Mouse (Mus musculus): ENCODE data around the gene Ly6g5c. TPM values are rescaled to one million over a fixed set of nuclear protein-coding genes. Genes with fewer than 3 reads are reported as not detected.

Gene Ly6g5c
- polyA plus RNA-seq (2012; ENCODE audit: insufficient read depth, insufficient read length, missing spikeins): not detected in 2 replicates

- Histone ChIP-seq H3K4me3 (ENCODE audit: insufficient read depth, low read depth, low read length) (no peak within 1 kb of the TSS), H3K27ac (replicated peaks; ENCODE audit: low read depth, low read length) (no peak within 1 kb of the TSS), H3K4me1 (ENCODE audit: control insufficient read depth, insufficient read depth, insufficient read length, low read length) (no peaks in the 10 kb centered on the region)
Measured at GRCm38 (mm10) chr17:35108097-35108496, at the start of gene Ly6g5c. Gene Ly6g5c, plus strand, starts transcription at chr17:35108279.

- Histone ChIP-seq H3K4me3 (ENCODE audit: insufficient read depth, low read depth, low read length) (no peak overlapping the region), H3K4me1 (ENCODE audit: control insufficient read depth, insufficient read depth, insufficient read length, low read length) (no peaks in the 10 kb centered on the region; the same call in 1 of the 2 replicates), H3K27ac (replicated peaks; ENCODE audit: low read depth, low read length) (peak overlapping the region; percentile 37; the same call in 1 of the 2 replicates)
Measured at GRCm38 (mm10) chr17:35058316-35058715, 49.8 kb upstream of the Ly6g5c start.

DNA sequence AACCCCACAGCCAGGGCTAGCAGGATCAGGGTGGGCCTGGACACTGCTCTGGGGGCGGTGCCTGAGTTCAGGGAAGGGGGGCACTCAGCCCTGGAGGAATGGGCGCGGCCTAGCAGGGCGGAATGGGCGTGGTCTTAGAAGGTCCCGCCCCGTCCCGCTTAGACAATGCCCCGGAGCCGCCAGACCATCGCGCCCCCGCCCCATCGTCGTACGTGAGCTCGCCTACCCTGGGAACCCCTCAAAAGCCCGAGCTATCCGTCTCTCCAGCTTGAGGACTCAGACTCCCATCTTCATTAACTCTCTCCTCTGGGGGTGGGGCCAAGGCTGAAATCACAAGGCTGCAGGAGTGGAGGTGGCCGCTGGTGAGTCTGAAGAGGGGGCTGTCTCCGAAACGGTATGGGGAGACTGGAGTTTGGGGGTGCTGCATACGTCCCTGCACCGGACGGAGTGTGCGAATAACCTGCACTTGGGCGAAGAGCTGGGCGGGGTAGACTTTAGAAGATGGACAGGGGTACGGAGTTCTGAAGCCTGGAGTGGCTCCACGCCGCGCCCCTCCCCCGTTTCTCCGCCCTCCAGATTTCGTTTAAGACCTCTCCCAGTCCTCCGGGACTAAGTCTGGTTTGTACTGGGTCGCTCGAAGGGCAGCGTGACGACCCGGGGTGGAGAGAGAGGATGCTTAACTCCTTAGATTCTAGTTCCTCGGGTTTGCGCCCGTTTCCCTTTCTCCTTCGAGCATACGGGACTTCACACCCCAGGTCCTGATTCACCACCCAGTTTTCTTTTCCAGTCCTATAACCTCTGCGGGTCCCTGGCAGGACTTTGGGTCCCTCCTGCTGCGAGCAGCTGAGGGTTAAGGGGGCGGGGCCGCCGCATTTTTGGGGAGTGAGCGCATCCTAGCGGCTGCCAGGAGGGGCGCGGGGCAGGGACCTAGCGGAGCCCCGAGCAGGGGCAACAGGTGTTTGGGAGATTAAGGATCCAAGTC lies 48.9 kb upstream of the Ly6g5c start, which contains the start of gene Ddah2:
Gene Ddah2, plus strand, starts transcription at position 125 of the 982 bp plus-strand sequence.
- Histone ChIP-seq H3K4me3 (ENCODE audit: insufficient read depth, low read depth, low read length) (peak within 1 kb of the TSS; percentile 89), H3K27ac (replicated peaks; ENCODE audit: low read depth, low read length) (peak within 1 kb of the TSS; percentile 82)

GRCm38 (mm10) chr17:35060071-35060470 lies 48.0 kb upstream of the Ly6g5c start:
- no peaks in the 10 kb centered on the region; the same call in 1 of the 2 replicates for H3K4me1 ChIP-seq (ENCODE audit: control insufficient read depth, insufficient read depth, insufficient read length, low read length)
- peak overlapping the region; percentile 89 for H3K4me3 ChIP-seq (ENCODE audit: insufficient read depth, low read depth, low read length)
- no peak overlapping the region for H3K27ac ChIP-seq (replicated peaks; ENCODE audit: low read depth, low read length)

More for the DNA sequence above, 48.9 kb upstream of the Ly6g5c start, which contains the start of gene Ddah2:
- no peaks in the 10 kb centered on the region; the same call in 1 of the 2 replicates for H3K4me1 ChIP-seq (ENCODE audit: control insufficient read depth, insufficient read depth, insufficient read length, low read length)

DNA sequence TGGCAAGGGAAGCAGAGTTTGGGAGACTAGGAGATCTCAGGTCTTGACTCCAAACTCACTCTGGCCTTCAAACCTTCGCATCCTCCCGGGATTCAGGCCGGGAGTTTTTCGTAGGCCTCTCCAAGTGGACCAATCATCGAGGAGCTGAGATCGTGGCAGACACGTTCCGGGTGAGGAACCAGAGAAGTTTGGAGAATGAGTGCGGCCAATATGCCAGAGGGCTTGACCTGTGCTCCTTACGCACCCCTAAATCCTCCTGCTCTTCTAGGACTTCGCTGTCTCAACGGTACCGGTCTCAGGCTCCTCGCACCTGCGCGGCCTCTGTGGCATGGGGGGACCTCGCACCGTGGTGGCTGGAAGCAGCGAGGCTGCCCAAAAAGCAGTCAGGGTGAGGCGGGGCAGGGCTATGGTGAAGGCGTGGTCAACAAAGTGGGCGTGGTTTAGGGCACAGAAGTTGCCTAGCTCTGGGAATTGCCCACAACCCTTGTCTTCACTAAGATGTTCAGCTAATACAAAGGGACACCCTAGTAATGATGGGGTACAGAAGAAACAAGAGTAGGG lies 47.3 kb upstream of the Ly6g5c start:
- Histone ChIP-seq H3K4me1 (ENCODE audit: control insufficient read depth, insufficient read depth, insufficient read length, low read length) (no peaks in the 10 kb centered on the region; the same call in 1 of the 2 replicates), H3K4me3 (ENCODE audit: insufficient read depth, low read depth, low read length) (peak overlapping the region; percentile 89; the same call in 1 of the 2 replicates), H3K27ac (replicated peaks; ENCODE audit: low read depth, low read length) (no peak overlapping the region)

DNA sequence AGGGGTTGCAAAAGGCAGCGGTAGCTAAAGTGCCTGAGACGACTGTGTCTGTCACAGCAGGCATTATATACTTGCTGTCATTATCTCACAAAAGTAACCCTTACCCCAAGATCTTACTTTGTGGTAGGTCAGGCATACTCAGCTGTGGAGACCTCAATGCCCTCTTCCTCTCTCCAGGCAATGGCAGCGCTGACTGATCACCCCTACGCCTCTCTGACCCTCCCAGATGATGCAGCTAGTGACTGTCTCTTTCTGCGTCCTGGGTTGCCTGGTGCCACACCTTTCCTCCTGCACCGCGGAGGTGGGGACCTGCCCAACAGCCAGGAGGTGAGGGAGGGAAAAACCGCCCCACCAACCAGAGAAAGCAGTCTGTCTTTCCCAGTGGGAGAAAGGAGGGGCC lies 46.8 kb upstream of the Ly6g5c start:
- H3K4me3 ChIP-seq (ENCODE audit: insufficient read depth, low read depth, low read length): no peak overlapping the region
- no peak overlapping the region for H3K27ac ChIP-seq (replicated peaks; ENCODE audit: low read depth, low read length)
- H3K4me1 ChIP-seq (ENCODE audit: control insufficient read depth, insufficient read depth, insufficient read length, low read length): no peaks in the 10 kb centered on the region; the same call in 1 of the 2 replicates

DNA sequence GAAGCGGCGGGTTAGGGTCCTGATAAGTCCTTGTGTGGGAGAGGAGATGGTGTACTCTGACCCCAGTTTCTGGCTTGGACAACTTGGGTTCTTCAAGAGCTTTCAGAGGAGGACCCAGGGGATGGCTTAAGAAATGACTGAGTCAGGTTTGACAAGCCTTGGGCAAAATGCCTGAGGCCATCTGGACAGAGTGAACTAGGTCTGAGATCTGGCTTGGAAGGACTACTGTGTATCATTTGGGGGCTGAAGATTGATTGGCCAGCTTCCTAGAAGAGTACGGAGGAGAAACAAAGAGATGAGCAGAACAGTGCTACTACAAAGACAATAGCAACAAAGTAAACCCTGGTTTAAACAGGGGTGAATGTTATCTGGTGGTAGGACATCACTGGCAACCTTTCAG lies 44.6 kb upstream of the Ly6g5c start:
- no peak overlapping the region for H3K4me3 ChIP-seq (ENCODE audit: insufficient read depth, low read depth, low read length)
- H3K4me1 ChIP-seq (ENCODE audit: control insufficient read depth, insufficient read depth, insufficient read length, low read length): no peaks in the 10 kb centered on the region; the same call in 1 of the 2 replicates
- H3K27ac ChIP-seq (replicated peaks; ENCODE audit: low read depth, low read length): no peak overlapping the region

DNA sequence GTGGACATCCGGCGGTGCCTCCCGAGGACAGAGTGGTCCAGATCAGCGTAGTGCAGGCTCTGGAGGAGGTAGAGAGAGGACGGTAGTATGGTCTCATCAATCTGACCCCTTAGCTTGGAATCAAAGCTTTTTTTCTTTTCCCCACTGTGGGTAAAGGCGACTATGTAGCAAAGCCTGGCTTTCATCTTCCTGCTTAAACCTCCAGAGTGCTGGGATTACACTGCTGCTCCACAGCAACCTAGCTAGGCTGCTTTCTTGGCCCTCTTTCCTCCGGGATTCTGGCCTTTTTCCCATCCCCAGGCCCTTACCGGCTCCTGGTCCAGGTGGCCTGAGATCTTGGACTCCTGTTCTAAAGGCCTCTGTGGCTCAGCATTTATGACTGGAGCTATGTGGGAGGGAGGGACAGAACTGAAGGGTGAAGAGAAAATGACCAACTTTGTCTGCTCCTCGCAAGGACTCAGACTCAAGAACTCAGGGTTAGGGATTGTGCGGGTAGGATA lies 43.7 kb upstream of the Ly6g5c start:
- H3K4me1 ChIP-seq (ENCODE audit: control insufficient read depth, insufficient read depth, insufficient read length, low read length): no peaks in the 10 kb centered on the region
- H3K27ac ChIP-seq (replicated peaks; ENCODE audit: low read depth, low read length): no peak overlapping the region
- 0 out of 2 replicates have a peak overlapping the region, but pooled peaks have one; percentile 42 for H3K4me3 ChIP-seq (ENCODE audit: insufficient read depth, low read depth, low read length)

DNA sequence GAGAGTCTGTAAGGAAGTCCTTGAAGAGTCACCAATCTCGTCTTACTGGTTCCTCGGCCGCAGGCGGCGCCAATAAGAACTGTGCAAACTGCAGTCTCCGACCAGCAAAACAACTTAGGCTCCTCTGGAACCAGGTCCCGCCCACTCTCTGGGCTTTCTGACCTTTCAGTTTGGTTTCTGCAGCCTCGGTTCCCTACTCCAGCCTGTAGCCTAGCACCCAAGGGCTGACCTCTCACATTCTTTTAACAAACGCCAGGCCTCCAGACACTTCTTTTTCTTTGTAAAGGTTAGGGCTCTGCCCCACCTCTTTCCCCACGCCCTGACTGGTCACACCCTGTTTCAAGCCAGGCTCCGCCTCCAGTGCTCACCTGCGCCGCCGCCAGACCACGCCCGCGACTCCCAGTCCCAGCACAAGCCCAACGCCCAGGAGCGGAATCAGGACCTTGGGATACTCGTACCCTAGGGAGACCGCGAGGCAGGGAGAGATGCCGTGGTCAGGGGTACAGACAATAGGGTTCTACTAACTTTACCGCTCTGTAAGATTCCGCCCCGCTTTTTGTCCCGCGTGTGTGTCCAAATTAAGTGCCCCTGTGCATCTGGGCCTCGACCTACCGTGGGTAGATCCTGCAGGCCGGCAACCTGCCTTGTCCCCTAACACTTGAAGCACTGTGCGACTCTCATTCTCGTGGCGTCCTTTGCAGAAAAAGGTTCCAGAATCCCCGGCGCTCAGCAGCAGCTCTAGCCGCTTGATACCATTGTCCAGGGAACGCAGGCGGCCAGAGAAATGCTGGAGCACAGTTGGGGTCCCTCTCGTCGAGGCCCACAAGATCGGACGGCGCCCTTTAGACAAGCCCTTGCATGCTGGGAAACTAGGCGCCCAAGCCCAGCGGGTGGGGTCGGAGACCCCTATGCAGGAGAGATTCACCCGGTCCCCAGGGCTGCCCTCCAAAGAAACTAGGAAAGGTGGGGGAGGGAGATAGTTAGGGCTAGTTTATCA lies 42.8 kb upstream of the Ly6g5c start, which contains the start of gene Ly6g6c:
Gene Ly6g6c, plus strand, starts transcription at position 438 of the 997 bp plus-strand sequence.
- Histone ChIP-seq H3K27ac (replicated peaks; ENCODE audit: low read depth, low read length) (no peak within 1 kb of the TSS), H3K4me3 (ENCODE audit: insufficient read depth, low read depth, low read length) (peak within 1 kb of the TSS; percentile 42)

DNA sequence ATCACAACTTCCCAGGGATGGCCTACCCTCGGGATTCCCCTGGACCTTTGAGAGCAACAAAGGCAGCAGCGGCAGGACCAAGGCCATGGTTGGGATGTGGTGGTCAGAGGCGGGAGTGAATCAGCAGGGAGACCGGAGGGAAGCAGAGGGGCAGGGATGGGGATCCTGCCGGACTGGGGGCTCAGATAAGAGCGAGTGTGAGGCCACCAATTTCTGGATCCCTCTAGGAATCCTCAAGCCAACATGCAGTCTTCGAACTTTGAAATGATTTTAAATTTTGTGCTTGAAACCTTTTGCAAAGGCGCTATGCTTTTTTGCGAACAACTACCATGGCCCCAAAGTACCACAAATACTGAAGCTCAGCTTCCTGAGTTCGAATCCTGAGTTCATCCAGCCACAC lies 42.0 kb upstream of the Ly6g5c start, which contains the start of gene Mpig6b:
Gene Mpig6b, minus strand, starts transcription at position 101 of the 400 bp plus-strand sequence.
- Histone ChIP-seq H3K4me3 (ENCODE audit: insufficient read depth, low read depth, low read length) (peak within 1 kb of the TSS; percentile 42), H3K27ac (replicated peaks; ENCODE audit: low read depth, low read length) (no peak within 1 kb of the TSS), H3K4me1 (ENCODE audit: control insufficient read depth, insufficient read depth, insufficient read length, low read length) (no peaks in the 10 kb centered on the region)

More for the DNA sequence above, 42.8 kb upstream of the Ly6g5c start, which contains the start of gene Ly6g6c:
- no peaks in the 10 kb centered on the region for H3K4me1 ChIP-seq (ENCODE audit: control insufficient read depth, insufficient read depth, insufficient read length, low read length)

DNA sequence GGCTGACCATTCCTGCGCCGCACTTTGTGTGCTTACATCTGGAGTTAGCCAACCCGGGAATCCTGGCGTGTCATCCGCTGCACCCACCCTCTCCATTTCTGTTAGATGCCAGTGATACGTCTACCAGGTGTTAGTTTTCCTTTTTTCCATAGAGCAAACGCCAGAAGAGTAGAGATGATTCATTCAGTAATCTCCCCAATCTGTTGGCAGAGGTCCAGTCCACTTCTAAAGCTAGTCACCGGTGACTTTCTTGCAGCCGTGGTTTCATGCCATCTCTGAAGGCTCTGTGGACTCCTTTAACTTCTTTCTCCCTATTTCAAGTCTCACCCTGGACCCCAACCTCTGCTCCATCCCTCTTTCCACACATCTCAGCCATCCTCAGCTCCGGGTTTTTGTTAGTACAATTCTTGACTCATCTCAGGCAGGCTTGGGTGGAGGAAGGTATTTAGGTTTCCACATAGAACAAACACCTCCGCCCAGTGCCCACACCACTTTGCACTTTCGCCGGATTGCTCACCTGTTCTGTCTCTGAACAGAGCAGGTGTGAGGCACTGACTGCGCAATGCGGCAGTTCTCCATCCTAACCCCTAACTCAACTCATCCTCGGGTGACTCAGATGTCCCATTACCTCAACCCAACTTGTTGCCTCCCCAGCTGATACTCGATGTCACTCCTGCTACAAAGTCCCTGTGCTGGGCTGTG lies 39.7 kb upstream of the Ly6g5c start:
- Histone ChIP-seq H3K4me1 (ENCODE audit: control insufficient read depth, insufficient read depth, insufficient read length, low read length) (no peaks in the 10 kb centered on the region), H3K4me3 (ENCODE audit: insufficient read depth, low read depth, low read length) (no peak overlapping the region), H3K27ac (replicated peaks; ENCODE audit: low read depth, low read length) (no peak overlapping the region)

DNA sequence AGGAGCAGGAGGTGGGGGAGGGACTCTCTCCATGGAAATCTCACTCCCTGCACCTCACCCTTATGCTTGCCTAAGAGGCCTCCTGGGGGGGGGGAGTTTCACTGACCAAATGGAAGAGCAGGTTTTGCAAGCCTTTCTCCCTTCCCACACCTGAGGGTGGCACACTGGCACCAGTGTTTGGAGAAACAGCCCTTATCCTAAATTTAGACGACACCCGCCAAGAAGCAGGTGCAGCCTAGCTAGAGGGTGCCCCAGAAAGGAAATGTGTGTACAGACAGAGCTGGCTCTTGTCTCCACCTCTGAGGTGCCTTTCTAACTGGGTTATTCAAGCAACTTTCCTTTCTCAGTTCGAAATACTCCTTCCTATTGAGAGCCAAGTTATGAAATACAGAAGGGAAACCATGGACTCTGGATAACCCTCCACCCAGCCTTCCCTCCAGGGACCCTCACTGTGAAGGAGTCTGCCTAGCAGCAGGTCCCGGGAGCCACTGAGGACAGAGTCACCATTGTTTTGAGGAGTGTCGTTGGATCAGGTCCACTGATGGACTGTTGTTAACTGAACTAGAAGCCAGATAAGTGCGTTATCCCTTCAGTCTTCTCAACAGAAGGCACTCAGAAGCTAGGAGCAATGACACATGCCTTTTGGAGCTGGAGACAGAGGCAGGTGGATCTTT lies 37.4 kb upstream of the Ly6g5c start:
- Histone ChIP-seq H3K4me1 (ENCODE audit: control insufficient read depth, insufficient read depth, insufficient read length, low read length) (no peaks in the 10 kb centered on the region), H3K4me3 (ENCODE audit: insufficient read depth, low read depth, low read length) (no peak overlapping the region), H3K27ac (replicated peaks; ENCODE audit: low read depth, low read length) (no peak overlapping the region)

- H3K27ac ChIP-seq (replicated peaks; ENCODE audit: low read depth, low read length): no peak overlapping the region
- H3K4me3 ChIP-seq (ENCODE audit: insufficient read depth, low read depth, low read length): no peak overlapping the region
- H3K4me1 ChIP-seq (ENCODE audit: control insufficient read depth, insufficient read depth, insufficient read length, low read length): no peaks in the 10 kb centered on the region
Measured at GRCm38 (mm10) chr17:35071454-35071853, 36.6 kb upstream of the Ly6g5c start.

All from brown adipose tissue, adult 24 weeks (tissue).